Mouse (Mus musculus) spleen, adult 2 months (tissue): Measurements from ENCODE around the gene Tspan17. TPM values are rescaled to one million over a fixed set of nuclear protein-coding genes. Genes with fewer than 3 reads are reported as not detected.
A peak's percentile ranks its signal among the peaks of the same experiment; 100 is the strongest.

Experiments
- DNase-seq, 2 experiments: peaks; one replicate each; pipeline versions ENCODE4 v3.0.0 to v3.0.0-alpha.2; 2012 to 2021; ENCODE audit warnings: low spot score in 2 of 2, low read depth in 1 of 2
- H3K27ac ChIP-seq: fragments of 200-500 bp; 2 replicates; pipeline ENCODE4 v1.5.1; 2012; ENCODE audit warnings: low read length, inconsistent platforms; ENCODE audit not compliant: insufficient read depth
- H3K27me3 ChIP-seq: fragments of 200-500 bp; 2 replicates; pipeline ENCODE4 v1.6.1; 2012; ENCODE audit warnings: mild to moderate bottlenecking, moderate library complexity, low read length, inconsistent platforms; ENCODE audit not compliant: control insufficient read depth, insufficient read depth
- H3K36me3 ChIP-seq: fragments of 200-500 bp; 2 replicates; pipeline ENCODE4 v1.6.1; 2012; ENCODE audit warnings: mild to moderate bottlenecking, low read length, inconsistent platforms; ENCODE audit not compliant: control insufficient read depth, insufficient read depth
- H3K4me1 ChIP-seq: fragments of 200-500 bp; 2 replicates; pipeline ENCODE4 v1.6.1; 2011; ENCODE audit warnings: inconsistent platforms; ENCODE audit not compliant: control insufficient read depth, insufficient read depth, insufficient read length
- H3K4me3 ChIP-seq: fragments of 200-500 bp; 2 replicates; pipeline ENCODE4 v1.5.1; 2011; ENCODE audit warnings: mild to moderate bottlenecking, inconsistent platforms; ENCODE audit not compliant: insufficient read depth, insufficient read length; ENCODE audit errors: extremely low read depth
- CTCF ChIP-seq: fragments of 200-500 bp; IDR thresholded peaks from 2 replicates; pipeline ENCODE4 v1.5.1; 2011; ENCODE audit warnings: mild to moderate bottlenecking, inconsistent platforms; ENCODE audit not compliant: insufficient read depth, insufficient read length, insufficient replicate concordance; ENCODE audit errors: extremely low read depth
- POLR2A ChIP-seq: fragments of 200-500 bp; IDR thresholded peaks from 2 replicates; pipeline ENCODE4 v1.6.1; 2011; ENCODE audit warnings: low read depth, low read length, inconsistent platforms
- WGBS: fragments of 180-500 bp; shearing (Covaris S2); methylation state at CpG from one replicate; pipeline ENCODE4 v1.1.7; 2018; 5-methylcytosine and 5-hydroxymethylcytosine counted together
- polyA plus RNA-seq: library from polyadenylated mRNA; depleted of rRNA; stranded (reverse); fragments of >200 nt; gene quantifications from 2 replicates; pipeline ENCODE4 v1.2.3, GENCODE M21; 2012

Gene Tspan17
- polyA plus RNA-seq, 1 experiment: 6.2 TPM

DNA sequence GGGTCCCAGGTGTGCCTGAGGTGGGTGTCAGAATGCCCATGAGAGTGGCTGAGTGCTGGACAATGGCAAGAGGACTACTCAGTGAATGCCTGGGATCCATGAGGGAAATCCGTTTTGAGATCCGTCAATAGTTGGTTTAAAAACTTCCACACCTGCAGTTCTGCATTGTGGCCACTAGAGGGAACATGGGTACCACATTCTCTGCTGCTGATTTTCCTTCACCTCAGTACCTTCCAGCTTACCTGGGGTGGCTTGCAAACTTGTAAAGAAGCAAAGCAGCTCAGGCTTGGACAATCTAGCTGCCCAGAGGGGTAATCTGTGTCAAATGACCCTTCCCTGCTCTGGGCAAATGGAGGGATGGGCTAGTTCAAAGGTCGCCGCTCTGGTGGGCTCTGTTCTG lies 8.2 kb downstream of the Tspan17 start:
- TF ChIP-seq POLR2A (no peak), CTCF (peak; percentile 67; the same call in 1 of the 2 replicates)
- no peak overlapping the region for H3K27ac ChIP-seq
- no peaks in the 10 kb centered on the region for H3K4me1 ChIP-seq
- H3K27me3 ChIP-seq: no peaks in the 10 kb centered on the region
- H3K36me3 ChIP-seq: no peaks in the 10 kb centered on the region
- no peak overlapping the region for H3K4me3 ChIP-seq
- 50% methylated on average over 4 of the region's 4 CpGs for WGBS
- DNase-seq: no peak

GRCm38 (mm10) chr13:54797861-54798643 lies 8.9 kb downstream of the Tspan17 start:
- 70% methylated on average over 16 of the region's 16 CpGs for WGBS
- Histone ChIP-seq H3K27ac (no peak overlapping the region), H3K4me3 (no peak overlapping the region), H3K27me3 (no peaks in the 10 kb centered on the region), H3K36me3 (no peaks in the 10 kb centered on the region), H3K4me1 (no peaks in the 10 kb centered on the region)
- TF ChIP-seq POLR2A: no peak
- no peak for TF ChIP-seq CTCF
- DNase-seq: no peak

DNA sequence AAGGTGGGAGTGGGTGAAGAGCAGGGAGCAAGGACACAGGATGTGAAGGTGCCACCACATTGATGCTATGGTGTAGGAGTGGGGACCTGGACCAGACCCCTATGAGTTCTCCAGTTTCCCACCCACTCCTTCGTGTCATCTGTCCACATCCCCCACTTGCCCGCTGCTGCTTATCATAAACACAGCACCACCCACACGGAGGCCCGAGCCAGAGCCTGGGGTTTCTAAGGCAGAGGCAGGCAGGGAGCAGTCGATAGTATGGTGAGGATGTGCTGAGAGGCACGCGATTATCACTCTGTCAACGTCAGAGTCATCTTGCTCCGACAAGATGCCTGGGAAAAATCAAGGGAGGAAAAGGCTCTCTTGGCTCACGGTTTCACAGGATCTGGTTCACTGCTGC lies 9.6 kb downstream of the Tspan17 start:
- H3K36me3 ChIP-seq: no peaks in the 10 kb centered on the region
- TF ChIP-seq POLR2A: no peak
- no peak for TF ChIP-seq CTCF
- WGBS: 75% methylated on average over 10 of the region's 10 CpGs
- H3K27ac ChIP-seq: no peak overlapping the region
- no peaks in the 10 kb centered on the region for H3K27me3 ChIP-seq
- no peaks in the 10 kb centered on the region for H3K4me1 ChIP-seq
- no peak overlapping the region for H3K4me3 ChIP-seq
- DNase-seq: no peak

DNA sequence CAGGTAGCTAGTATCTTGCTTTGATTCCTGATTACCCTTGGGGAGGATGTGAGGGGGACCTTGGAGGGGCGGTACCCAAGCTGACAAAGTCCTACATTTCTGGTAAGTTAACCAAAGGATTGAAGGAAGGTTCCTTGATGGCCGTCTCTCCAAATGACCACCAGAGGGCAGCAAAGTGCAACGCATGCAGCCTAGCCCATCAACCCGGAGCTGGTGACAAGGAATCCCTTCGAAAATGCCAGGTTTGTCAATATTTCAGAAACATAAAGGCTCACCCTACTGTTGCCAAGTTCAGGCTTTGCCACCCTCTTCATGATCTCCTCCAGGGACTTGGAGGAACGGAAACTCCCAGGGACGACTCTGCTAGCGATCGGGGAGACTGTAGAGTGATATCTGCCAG lies 10.5 kb downstream of the Tspan17 start:
- no peak for TF ChIP-seq POLR2A
- TF ChIP-seq CTCF: peak; percentile 88; the same call in 1 of the 2 replicates
- Histone ChIP-seq H3K4me3 (no peak overlapping the region), H3K27me3 (no peaks in the 10 kb centered on the region), H3K36me3 (no peaks in the 10 kb centered on the region), H3K4me1 (no peaks in the 10 kb centered on the region), H3K27ac (no peak overlapping the region)
- peak; percentile 29 to 47 for DNase-seq
- 23% methylated on average over 9 of the region's 9 CpGs for WGBS

GRCm38 (mm10) chr13:54800206-54800605 lies 11.0 kb downstream of the Tspan17 start:
- no peak overlapping the region for H3K4me3 ChIP-seq
- no peaks in the 10 kb centered on the region for H3K36me3 ChIP-seq
- no peak overlapping the region for H3K27ac ChIP-seq
- no peaks in the 10 kb centered on the region for H3K4me1 ChIP-seq
- no peaks in the 10 kb centered on the region for H3K27me3 ChIP-seq
- no peak for TF ChIP-seq POLR2A
- no peak for TF ChIP-seq CTCF
- WGBS: 69% methylated on average over 4 of the region's 4 CpGs
- no peak for DNase-seq

- TF ChIP-seq POLR2A (no peak), CTCF (no peak)
- Histone ChIP-seq H3K4me1 (no peaks in the 10 kb centered on the region), H3K27me3 (no peaks in the 10 kb centered on the region), H3K27ac (no peak overlapping the region), H3K4me3 (no peak overlapping the region), H3K36me3 (no peaks in the 10 kb centered on the region)
- WGBS: 84% methylated on average over 6 of the region's 6 CpGs
- no peak for DNase-seq
Observed at GRCm38 (mm10) chr13:54803010-54803409, 13.8 kb downstream of the Tspan17 start.
